Mouse (Mus musculus): ENCODE results near the gene Cactin. TPM values are rescaled to one million over a fixed set of nuclear protein-coding genes. Genes with fewer than 3 reads are reported as not detected.

Cactin gene
- polyA plus RNA-seq, 1 experiment: 82.9 TPM

GRCm38 (mm10) chr10:81322444-81322843, 1.5 kb downstream of the Cactin start:
- no peak for TF ChIP-seq GATA1 (IDR thresholded peaks at IDR 0.05; ENCODE audit: low read length)

GRCm38 (mm10) chr10:81323141-81323775, 2.4 kb downstream of the Cactin start:
- TF ChIP-seq GATA1 (IDR thresholded peaks at IDR 0.05; ENCODE audit: low read length): no peak

DNA sequence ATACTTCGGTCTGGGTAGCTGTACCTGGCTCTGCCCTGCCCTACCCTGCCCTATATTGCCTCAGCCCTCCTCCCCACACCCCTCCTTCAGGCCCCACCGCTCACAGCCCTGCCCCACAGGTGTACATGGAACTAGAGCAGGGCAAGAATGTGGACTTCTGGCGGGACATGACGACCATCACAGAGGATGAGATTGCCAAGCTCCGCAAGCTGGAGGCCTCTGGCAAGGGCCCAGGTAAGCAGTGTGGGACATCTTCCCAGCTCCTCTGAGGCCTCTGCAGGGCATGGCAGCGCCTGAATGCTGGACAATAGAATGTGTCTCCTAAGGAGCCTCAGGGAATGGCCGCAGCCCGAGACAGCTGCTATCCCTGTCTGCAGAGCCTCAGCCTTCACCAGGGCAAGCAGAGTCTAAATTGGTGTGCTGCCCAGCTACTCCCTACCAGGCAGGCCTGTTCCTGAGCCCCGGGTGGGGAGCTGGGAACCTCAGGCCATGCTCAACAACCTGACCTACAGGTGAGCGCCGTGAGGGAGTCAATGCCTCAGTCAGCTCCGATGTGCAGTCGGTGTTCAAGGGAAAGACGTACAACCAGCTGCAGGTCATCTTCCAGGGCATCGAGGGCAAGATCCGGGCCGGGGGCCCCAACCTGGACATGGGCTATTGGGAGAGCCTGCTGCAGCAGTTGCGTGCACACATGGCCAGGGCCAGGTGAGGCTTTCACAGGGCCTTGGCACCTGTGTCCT, 3.1 kb downstream of the Cactin start:
- no peak for TF ChIP-seq GATA1 (IDR thresholded peaks at IDR 0.05; ENCODE audit: low read length)

DNA sequence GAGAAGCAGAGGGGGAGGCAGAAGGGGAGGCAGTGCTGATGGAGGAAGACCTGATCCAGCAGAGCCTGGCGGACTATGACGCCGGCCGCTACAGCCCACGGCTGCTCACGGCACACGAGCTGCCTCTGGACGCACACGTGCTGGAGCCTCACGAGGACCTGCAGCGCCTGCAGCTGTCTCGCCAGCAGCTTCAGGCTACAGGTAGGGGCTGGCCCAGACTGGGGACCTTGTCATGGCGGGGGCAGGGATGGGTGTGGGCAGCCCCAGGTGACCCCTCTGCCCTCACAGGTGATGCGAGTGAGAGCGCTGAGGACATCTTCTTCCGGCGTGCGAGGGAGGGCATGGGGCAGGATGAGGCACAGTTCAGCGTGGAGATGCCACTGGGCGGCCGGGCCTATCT, 4.3 kb downstream of the Cactin start:
- TF ChIP-seq GATA1 (IDR thresholded peaks at IDR 0.05; ENCODE audit: low read length): no peak

- no peak for TF ChIP-seq GATA1 (IDR thresholded peaks at IDR 0.05; ENCODE audit: low read length)
Measured at GRCm38 (mm10) chr10:81325781-81326180, 4.9 kb downstream of the Cactin start.

DNA sequence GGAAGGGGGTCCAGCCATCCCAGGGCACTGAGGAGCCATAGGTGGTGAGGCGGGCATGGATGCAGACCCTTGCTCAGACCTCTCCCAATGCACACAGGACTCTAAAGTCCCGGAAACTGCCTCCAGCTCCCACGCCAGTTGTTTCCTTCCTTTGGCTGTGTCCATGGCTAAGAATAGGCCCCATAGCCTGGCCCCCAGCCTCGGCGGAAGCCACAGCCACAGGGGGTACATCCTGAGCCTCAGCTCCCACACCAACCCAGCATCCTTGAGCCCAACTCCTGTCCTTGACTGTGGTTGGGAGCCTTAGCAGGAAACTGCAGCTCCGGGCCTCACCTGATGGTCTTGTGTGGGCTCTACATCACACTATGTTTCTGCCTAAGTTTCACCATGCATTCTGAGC, 6.0 kb downstream of the Cactin start:
- TF ChIP-seq GATA1 (IDR thresholded peaks at IDR 0.05; ENCODE audit: low read length): no peak

DNA sequence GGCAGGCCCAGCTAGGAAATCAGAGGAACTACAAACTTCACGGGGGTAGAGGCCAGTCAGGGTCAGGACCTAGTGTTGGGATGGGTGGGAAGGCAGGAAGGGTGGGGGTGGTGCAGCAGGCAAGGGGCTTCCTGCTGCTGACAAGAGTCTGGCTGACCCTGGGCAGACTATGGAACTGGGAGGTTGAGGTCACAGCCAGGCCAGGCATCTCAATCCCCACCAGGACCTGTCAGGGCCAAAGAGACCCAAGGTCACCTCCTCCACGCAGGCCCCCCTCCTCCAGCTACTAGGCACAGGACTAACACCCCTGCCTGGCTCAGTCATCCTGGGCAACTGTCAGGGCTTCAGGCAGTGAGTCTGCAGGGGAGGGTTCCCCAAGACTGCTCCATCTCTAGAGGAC, 7.1 kb downstream of the Cactin start:
- TF ChIP-seq GATA1 (IDR thresholded peaks at IDR 0.05; ENCODE audit: low read length): no peak

DNA sequence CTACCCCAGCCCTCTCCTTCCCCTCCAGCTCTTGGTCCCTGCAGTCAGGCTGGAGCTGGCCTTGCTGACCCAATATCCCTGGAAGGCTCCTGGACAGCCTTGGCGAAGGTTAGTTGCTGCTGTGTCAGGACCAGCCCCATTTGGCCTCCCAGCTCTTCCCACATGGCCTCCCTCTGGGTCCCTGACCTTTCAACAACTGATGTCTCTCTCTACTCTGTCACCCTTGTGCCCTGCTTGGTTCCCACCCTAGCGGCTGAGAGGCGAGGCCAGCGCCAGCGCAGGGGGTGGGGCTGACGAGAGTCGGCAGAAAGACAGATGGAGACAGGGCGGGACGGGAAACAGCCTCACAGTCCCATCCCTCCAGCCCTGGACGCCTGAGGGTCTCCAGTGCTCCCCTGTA, 7.5 kb downstream of the Cactin start, which contains the start of gene Tbxa2r:
TSS of gene Tbxa2r (plus strand) at position 346 of the 400 bp plus-strand sequence.
- no peak for TF ChIP-seq GATA1 (IDR thresholded peaks at IDR 0.05; ENCODE audit: low read length)

- TF ChIP-seq GATA1 (IDR thresholded peaks at IDR 0.05; ENCODE audit: low read length): no peak
Measured at GRCm38 (mm10) chr10:81329194-81329975, 8.5 kb downstream of the Cactin start.

GRCm38 (mm10) chr10:81330007-81330406, 9.1 kb downstream of the Cactin start:
- TF ChIP-seq GATA1 (IDR thresholded peaks at IDR 0.05; ENCODE audit: low read length): no peak

- TF ChIP-seq GATA1 (IDR thresholded peaks at IDR 0.05; ENCODE audit: low read length): no peak
Measured at GRCm38 (mm10) chr10:81332277-81332676, 11.4 kb downstream of the Cactin start.

- TF ChIP-seq GATA1 (IDR thresholded peaks at IDR 0.05; ENCODE audit: low read length): no peak
Measured at GRCm38 (mm10) chr10:81334324-81334723, 13.4 kb downstream of the Cactin start.

DNA sequence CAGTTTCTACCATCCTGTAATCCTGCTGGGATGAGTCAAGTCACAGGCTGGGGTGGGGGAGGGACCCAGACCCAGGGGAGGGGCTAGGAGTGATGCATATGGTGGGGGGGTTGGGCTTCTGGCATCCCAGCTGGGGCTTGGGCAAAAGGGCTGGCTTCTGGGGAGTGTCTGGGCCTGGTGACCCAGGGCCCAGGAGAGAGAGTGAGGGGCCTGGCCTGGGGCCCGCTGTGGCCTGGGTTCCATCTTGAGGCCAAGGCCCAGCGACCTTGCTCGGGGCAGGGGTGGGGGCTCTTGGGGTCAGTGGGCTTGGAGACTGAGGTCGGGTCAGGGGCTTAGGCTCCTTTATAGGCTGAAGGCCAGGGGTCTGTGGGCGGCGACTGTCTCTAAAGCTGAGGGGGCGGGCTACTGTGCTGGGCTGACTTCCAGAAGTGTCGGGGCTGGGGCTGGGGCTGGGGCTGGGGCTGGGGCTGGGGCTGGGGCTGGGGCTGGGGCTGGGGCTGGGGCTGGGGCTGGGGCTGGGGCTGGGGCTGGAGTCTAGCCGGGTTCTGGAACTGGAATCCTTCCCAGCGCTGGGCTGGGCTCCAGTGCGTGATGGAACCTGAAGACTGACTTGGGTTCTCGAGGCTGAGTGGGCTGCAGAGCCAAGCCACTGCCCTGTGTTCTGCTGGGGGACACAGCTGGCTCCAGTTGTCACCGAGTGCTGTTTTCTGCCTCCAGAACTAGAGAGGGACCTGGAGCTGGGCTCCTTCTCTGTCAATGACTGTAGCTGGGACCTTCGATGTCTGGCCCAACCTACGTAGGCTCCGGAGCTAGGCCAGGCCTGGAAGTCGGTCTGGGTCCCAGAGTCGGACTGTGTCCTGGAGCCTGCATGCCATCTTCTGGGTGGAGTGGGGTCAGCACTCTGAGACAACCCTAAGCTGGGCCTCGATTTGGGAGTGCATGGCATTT, 14.8 kb downstream of the Cactin start:
- TF ChIP-seq GATA1 (IDR thresholded peaks at IDR 0.05; ENCODE audit: low read length): no peak

- TF ChIP-seq GATA1 (IDR thresholded peaks at IDR 0.05; ENCODE audit: low read length): no peak
Measured at GRCm38 (mm10) chr10:81336558-81336957, 15.7 kb downstream of the Cactin start.
